Mouse (Mus musculus) hindbrain, embryonic 15.5 days (tissue): Measurements from ENCODE around the gene Kcnk6. TPM values are rescaled to one million over a fixed set of nuclear protein-coding genes. Genes with fewer than 3 reads are reported as not detected.

Experiments used
- ATAC-seq: fragments of 200-750 bp; cut with Nextera tagmentation; 2 replicates; pipeline ENCODE4 v1.8.0; 2017; ENCODE audit warnings: low read depth, moderate number of reproducible peaks, moderate TSS enrichment; ENCODE audit not compliant: low FRiP score
- H3K27ac ChIP-seq: fragments of 300-500 bp; sonication (generic); replicated peaks from 2 replicates; pipeline ENCODE4 v1.5.1; 2015; ENCODE audit warnings: mild to moderate bottlenecking, inconsistent platforms
- H3K27me3 ChIP-seq: fragments of 300-500 bp; sonication (generic); 2 replicates; pipeline ENCODE4 v1.6.1; 2015; ENCODE audit warnings: control low read depth, inconsistent platforms
- H3K36me3 ChIP-seq: fragments of 300-500 bp; sonication (generic); 2 replicates; pipeline ENCODE4 v1.6.1; 2015; ENCODE audit warnings: control low read depth, inconsistent platforms
- H3K4me1 ChIP-seq: fragments of 300-500 bp; sonication (generic); replicated peaks from 2 replicates; pipeline ENCODE4 v1.6.1; 2015; ENCODE audit warnings: control low read depth, inconsistent platforms
- H3K4me2 ChIP-seq: fragments of 300-500 bp; sonication (generic); 2 replicates; pipeline ENCODE4 v1.6.1; 2015; ENCODE audit warnings: moderate library complexity, mild to moderate bottlenecking, inconsistent platforms
- H3K4me3 ChIP-seq: fragments of 300-500 bp; sonication (generic); 2 replicates; pipeline ENCODE4 v1.5.1; 2015; ENCODE audit warnings: mild to moderate bottlenecking, inconsistent platforms
- H3K9ac ChIP-seq: fragments of 300-500 bp; sonication (generic); 2 replicates; pipeline ENCODE4 v1.6.1; 2015; ENCODE audit warnings: inconsistent platforms
- H3K9me3 ChIP-seq: fragments of 300-500 bp; sonication (generic); 2 replicates; pipeline ENCODE4 v1.6.1; 2016; ENCODE audit warnings: control low read depth, inconsistent platforms
- WGBS: fragments of 180-500 bp; shearing (Covaris S2); methylation state at CpG from one replicate; pipeline ENCODE4 v1.1.7; 2015; 5-methylcytosine and 5-hydroxymethylcytosine counted together
- polyA plus RNA-seq: library from polyadenylated mRNA; unstranded; fragments of >200 nt; fragmentation: Nextera tagmentation; extraction: Ambion mirVana; gene quantifications from 2 replicates; pipeline ENCODE4 v1.2.1, GENCODE M21; 2015

The Kcnk6 gene
- polyA plus RNA-seq, 1 experiment from 2014 or later = 0.77 TPM

- H3K27ac ChIP-seq = no peak overlapping the region
- H3K36me3 ChIP-seq = no peaks in the 10 kb centered on the region
- no peaks in the 10 kb centered on the region for H3K4me1 ChIP-seq
- 94% methylated on average over 3 of the region's 3 CpGs for WGBS
- H3K4me2 ChIP-seq = no peak overlapping the region
- H3K9ac ChIP-seq = no peak overlapping the region
- no peaks in the 10 kb centered on the region for H3K27me3 ChIP-seq
- no peak overlapping the region for H3K4me3 ChIP-seq
- ATAC-seq = no peak
- no peaks in the 10 kb centered on the region for H3K9me3 ChIP-seq
Measured at GRCm38 (mm10) chr7:29263831-29264230, 31.5 kb upstream of the Kcnk6 start.

GRCm38 (mm10) chr7:29262151-29262550 lies 29.8 kb upstream of the Kcnk6 start:
- H3K4me3 ChIP-seq = no peak overlapping the region
- H3K9me3 ChIP-seq = no peaks in the 10 kb centered on the region
- H3K36me3 ChIP-seq = no peaks in the 10 kb centered on the region
- H3K4me1 ChIP-seq = no peaks in the 10 kb centered on the region
- H3K4me2 ChIP-seq = no peak overlapping the region
- no peak overlapping the region for H3K27ac ChIP-seq
- no peaks in the 10 kb centered on the region for H3K27me3 ChIP-seq
- ATAC-seq = no peak
- H3K9ac ChIP-seq = no peak overlapping the region
- WGBS = 84% methylated on average over 6 of the region's 6 CpGs

GRCm38 (mm10) chr7:29259781-29260730 lies 27.7 kb upstream of the Kcnk6 start:
- Histone ChIP-seq H3K36me3 (0 out of 2 replicates have a peak, but pooled peaks cover 4% of the 10 kb centered on the region), H3K27ac (no peak overlapping the region), H3K9me3 (no peaks in the 10 kb centered on the region), H3K4me1 (no peaks in the 10 kb centered on the region), H3K4me3 (no peak overlapping the region), H3K27me3 (no peaks in the 10 kb centered on the region), H3K9ac (no peak overlapping the region), H3K4me2 (no peak overlapping the region)
- WGBS = 63% methylated on average over 10 of the region's 10 CpGs
- ATAC-seq = no peak

- H3K4me1 ChIP-seq = no peaks in the 10 kb centered on the region
- no peak overlapping the region for H3K27ac ChIP-seq
- no peak overlapping the region for H3K4me3 ChIP-seq
- no peak overlapping the region for H3K4me2 ChIP-seq
- H3K9me3 ChIP-seq = no peaks in the 10 kb centered on the region
- H3K27me3 ChIP-seq = no peaks in the 10 kb centered on the region
- no peak overlapping the region for H3K9ac ChIP-seq
- H3K36me3 ChIP-seq = 0 out of 2 replicates have a peak, but pooled peaks cover 7% of the 10 kb centered on the region
- ATAC-seq = no peak
- WGBS = 79% methylated on average over 1 of the region's 1 CpGs
Measured at GRCm38 (mm10) chr7:29257368-29257767, 25.1 kb upstream of the Kcnk6 start.

GRCm38 (mm10) chr7:29255875-29256274 lies 23.6 kb upstream of the Kcnk6 start:
- Histone ChIP-seq H3K36me3 (0 out of 2 replicates have a peak, but pooled peaks cover 7% of the 10 kb centered on the region), H3K4me2 (no peak overlapping the region), H3K9me3 (no peaks in the 10 kb centered on the region), H3K4me1 (no peaks in the 10 kb centered on the region), H3K27me3 (no peaks in the 10 kb centered on the region), H3K4me3 (no peak overlapping the region), H3K9ac (no peak overlapping the region), H3K27ac (no peak overlapping the region)
- ATAC-seq = no peak
- 81% methylated on average over 4 of the region's 4 CpGs for WGBS

GRCm38 (mm10) chr7:29253842-29254241 lies 21.5 kb upstream of the Kcnk6 start:
- H3K9ac ChIP-seq = no peak overlapping the region
- 0 out of 2 replicates have a peak, but pooled peaks cover 7% of the 10 kb centered on the region for H3K36me3 ChIP-seq
- no peak overlapping the region for H3K4me3 ChIP-seq
- WGBS = 65% methylated on average over 5 of the region's 5 CpGs
- ATAC-seq = no peak
- no peak overlapping the region for H3K4me2 ChIP-seq
- H3K27me3 ChIP-seq = peaks cover 4% of the 10 kb centered on the region; the same call in 1 of the 2 replicates
- no peaks in the 10 kb centered on the region for H3K9me3 ChIP-seq
- H3K4me1 ChIP-seq = no peaks in the 10 kb centered on the region
- no peak overlapping the region for H3K27ac ChIP-seq

GRCm38 (mm10) chr7:29251166-29251565 lies 18.9 kb upstream of the Kcnk6 start:
- Histone ChIP-seq H3K9me3 (no peaks in the 10 kb centered on the region), H3K27me3 (peaks cover 21% of the 10 kb centered on the region), H3K4me2 (no peak overlapping the region), H3K4me1 (0 out of 2 replicates have a peak, but pooled peaks cover 6% of the 10 kb centered on the region), H3K4me3 (no peak overlapping the region), H3K27ac (no peak overlapping the region), H3K9ac (no peak overlapping the region), H3K36me3 (0 out of 2 replicates have a peak, but pooled peaks cover 7% of the 10 kb centered on the region)
- no peak for ATAC-seq
- WGBS = 89% methylated on average over 3 of the region's 3 CpGs

- Histone ChIP-seq H3K36me3 (0 out of 2 replicates have a peak, but pooled peaks cover 4% of the 10 kb centered on the region), H3K27ac (no peak within 1 kb of the TSS), H3K4me3 (peak within 1 kb of the TSS; percentile 7; the same call in 1 of the 2 replicates), H3K4me1 (0 out of 2 replicates have a peak, but pooled peaks cover 6% of the 10 kb centered on the region), H3K9me3 (no peaks in the 10 kb centered on the region), H3K9ac (no peak within 1 kb of the TSS), H3K4me2 (peak within 1 kb of the TSS; percentile 41), H3K27me3 (peaks cover 21% of the 10 kb centered on the region)
- 15% methylated on average over 20 of the region's 20 CpGs for WGBS
- no peak for ATAC-seq
Measured at GRCm38 (mm10) chr7:29248261-29248841, 16.0 kb upstream of the Kcnk6 start, which contains the start of gene 2200002D01Rik. 2200002D01Rik (minus strand) TSS chr7:29248466.

GRCm38 (mm10) chr7:29247706-29248105 lies 15.4 kb upstream of the Kcnk6 start:
- ATAC-seq = 0 out of 2 replicates have a peak, but pooled peaks have one; percentile 20
- H3K4me3 ChIP-seq = peak overlapping the region; percentile 7; the same call in 1 of the 2 replicates
- WGBS = 20% methylated on average over 19 of the region's 19 CpGs

GRCm38 (mm10) chr7:29247314-29247700 lies 15.0 kb upstream of the Kcnk6 start:
- WGBS = 27% methylated on average over 16 of the region's 16 CpGs
- peak overlapping the region; percentile 7; the same call in 1 of the 2 replicates for H3K4me3 ChIP-seq
- H3K4me2 ChIP-seq = peak overlapping the region; percentile 41
- H3K27me3 ChIP-seq = peaks cover 21% of the 10 kb centered on the region
- H3K4me1 ChIP-seq = 0 out of 2 replicates have a peak, but pooled peaks cover 6% of the 10 kb centered on the region
- 0 out of 2 replicates have a peak, but pooled peaks cover 4% of the 10 kb centered on the region for H3K36me3 ChIP-seq
- H3K9ac ChIP-seq = no peak overlapping the region
- H3K9me3 ChIP-seq = no peaks in the 10 kb centered on the region
- no peak for ATAC-seq
- H3K27ac ChIP-seq = no peak overlapping the region

More at GRCm38 (mm10) chr7:29247706-29248105, 15.4 kb upstream of the Kcnk6 start:
- Histone ChIP-seq H3K9me3 (no peaks in the 10 kb centered on the region), H3K27me3 (peaks cover 21% of the 10 kb centered on the region), H3K4me1 (0 out of 2 replicates have a peak, but pooled peaks cover 6% of the 10 kb centered on the region), H3K9ac (no peak overlapping the region), H3K36me3 (0 out of 2 replicates have a peak, but pooled peaks cover 4% of the 10 kb centered on the region), H3K27ac (no peak overlapping the region), H3K4me2 (peak overlapping the region; percentile 41)

GRCm38 (mm10) chr7:29246619-29247313 lies 14.5 kb upstream of the Kcnk6 start:
- Histone ChIP-seq H3K27me3 (peaks cover 21% of the 10 kb centered on the region), H3K27ac (no peak overlapping the region), H3K9me3 (no peaks in the 10 kb centered on the region), H3K4me1 (0 out of 2 replicates have a peak, but pooled peaks cover 6% of the 10 kb centered on the region), H3K4me2 (no peak overlapping the region), H3K36me3 (0 out of 2 replicates have a peak, but pooled peaks cover 4% of the 10 kb centered on the region), H3K4me3 (no peak overlapping the region), H3K9ac (no peak overlapping the region)
- no peak for ATAC-seq
- 88% methylated on average over 21 of the region's 21 CpGs for WGBS
